Mouse (Mus musculus) Patski (cell line): ENCODE data around the gene Fam133b. TPM values are rescaled to one million over a fixed set of nuclear protein-coding genes. Genes with fewer than 3 reads are reported as not detected.

ENCODE experiments used
- ATAC-seq: fragments of 100-300 bp; one replicate; pipeline ENCODE4 v1.8.0; 2021
- CTCF ChIA-PET: fragments of 350-600 bp; sonication (Branson Sonifier 250); formaldehyde crosslinking; loops from one replicate; lab custom pipeline; 2022; ENCODE audit warnings: inconsistent platforms; lab: Charles Lee
- POLR2A ChIA-PET: fragments of 350-600 bp; sonication (Branson Sonifier 250); formaldehyde crosslinking; loops from one replicate; lab custom pipeline; 2022; ENCODE audit warnings: antibody characterized with exemption, inconsistent platforms; lab: Charles Lee
- DNase-seq: peaks from one replicate; pipeline ENCODE4 v3.0.0-alpha.2; 2011; ENCODE audit warnings: low read depth, low spot score
- H3K27me3 ChIP-seq: fragments of 371-371 bp; one replicate; pipeline ENCODE4 v1.5.1; 2021
- CTCF ChIP-seq: fragments of 100-300 bp; IDR thresholded peaks from one replicate; pipeline ENCODE4 v1.5.1; 2021
- in situ Hi-C: fragments of 300-500 bp; cut with MboI; formaldehyde crosslinking; loops from 3 replicates; pipeline ENCODE4 v1.11.1; 2018; ENCODE audit warnings: low pct_unique_long_range_greater_than_20kb, mixed read lengths
- polyA plus RNA-seq: library from polyadenylated mRNA; unstranded; gene quantifications from one replicate; pipeline ENCODE4 v1.2.3, GENCODE M21; 2021

Fam133b gene
- 34.2 TPM for polyA plus RNA-seq

DNA sequence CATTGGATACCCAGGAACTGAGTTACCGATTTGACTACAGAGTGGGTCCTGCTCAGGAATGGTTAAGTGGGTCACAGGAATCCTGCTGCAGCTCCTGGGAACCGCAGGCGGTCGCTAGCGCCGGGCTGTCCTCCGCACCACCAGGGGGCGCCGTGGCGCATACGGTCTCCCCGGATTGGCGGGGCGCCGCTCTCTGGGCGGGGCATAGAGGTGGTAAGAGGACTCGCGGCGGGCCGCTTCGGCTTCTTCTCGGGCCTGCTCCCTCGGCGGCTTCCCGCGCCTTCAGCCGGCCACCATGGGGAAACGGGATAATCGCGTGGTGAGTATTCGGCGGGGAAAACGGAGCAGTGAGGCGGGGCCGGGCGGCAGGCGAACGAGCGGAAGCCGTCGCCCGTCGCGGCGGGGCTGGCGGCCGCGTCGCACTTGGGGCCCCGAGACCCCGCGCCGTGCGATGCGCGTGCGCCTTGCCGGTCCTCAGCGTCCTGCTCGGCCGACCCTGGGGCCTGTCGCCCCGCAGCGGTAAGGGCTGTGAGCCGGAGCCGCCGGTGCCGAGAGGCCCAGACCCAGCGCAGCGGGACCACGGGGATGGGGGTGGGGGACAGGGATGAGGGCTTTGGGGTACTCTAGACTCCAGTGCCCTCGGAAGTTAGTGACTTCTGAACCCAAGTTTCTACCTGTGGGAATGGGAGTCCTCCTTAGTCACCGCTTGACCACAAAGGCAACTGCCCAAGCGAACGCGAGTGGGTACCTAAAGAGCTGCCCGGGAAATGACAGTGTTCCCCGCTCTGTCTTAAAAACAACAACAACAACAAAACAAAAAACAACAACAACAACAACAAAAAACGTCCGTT lies at the start of gene Fam133b:
Fam133b (plus strand) TSS at position 205 of the 851 bp plus-strand sequence.
- POLR2A ChIA-PET, result no interaction called here
- in situ Hi-C loops, result no loop called here

DNA sequence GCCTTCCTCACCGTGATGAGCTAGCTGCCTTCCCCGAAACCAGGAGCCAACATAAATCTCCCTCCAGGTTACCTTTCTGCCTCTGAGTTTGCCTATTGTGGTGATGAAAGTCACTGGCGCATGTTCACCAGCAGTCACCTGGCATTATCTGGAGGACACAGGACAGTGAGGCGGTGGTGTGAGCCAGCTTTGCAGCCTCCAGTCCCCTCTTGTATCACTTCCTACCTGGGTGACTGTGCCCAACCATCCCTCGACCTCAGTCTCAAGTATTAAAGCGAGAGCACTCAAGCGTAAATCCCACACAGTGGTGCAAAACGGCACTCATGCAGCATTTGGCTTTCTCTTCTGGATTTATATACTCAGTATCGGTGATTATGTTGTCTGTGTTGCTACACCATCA lies 49.7 kb upstream of the Fam133b start:
- no peak for DNase-seq
- no peaks in the 10 kb centered on the region for H3K27me3 ChIP-seq
- in situ Hi-C loops, result no loop called here
- no peak for TF ChIP-seq CTCF
- CTCF ChIA-PET, result interaction anchor here (1.3 kb wide), 1 partner anchor 18 kb away, joined by 3 read pairs; no protein-coding TSS in a partner anchor
- peak; percentile 17 for ATAC-seq
- POLR2A ChIA-PET, result no interaction called here

More for the DNA sequence above, at the start of gene Fam133b:
- peak; percentile 100 for TF ChIP-seq CTCF
- CTCF ChIA-PET, result interaction anchor here (0.7 to 2.1 kb wide), 3 partner anchors 13 to 32 kb away, joined by 3 to 5 read pairs (median 3); no protein-coding TSS in a partner anchor
- H3K27me3 ChIP-seq, result no peaks in the 10 kb centered on the region
- DNase-seq (peak; percentile 73), ATAC-seq (peak; percentile 86)

DNA sequence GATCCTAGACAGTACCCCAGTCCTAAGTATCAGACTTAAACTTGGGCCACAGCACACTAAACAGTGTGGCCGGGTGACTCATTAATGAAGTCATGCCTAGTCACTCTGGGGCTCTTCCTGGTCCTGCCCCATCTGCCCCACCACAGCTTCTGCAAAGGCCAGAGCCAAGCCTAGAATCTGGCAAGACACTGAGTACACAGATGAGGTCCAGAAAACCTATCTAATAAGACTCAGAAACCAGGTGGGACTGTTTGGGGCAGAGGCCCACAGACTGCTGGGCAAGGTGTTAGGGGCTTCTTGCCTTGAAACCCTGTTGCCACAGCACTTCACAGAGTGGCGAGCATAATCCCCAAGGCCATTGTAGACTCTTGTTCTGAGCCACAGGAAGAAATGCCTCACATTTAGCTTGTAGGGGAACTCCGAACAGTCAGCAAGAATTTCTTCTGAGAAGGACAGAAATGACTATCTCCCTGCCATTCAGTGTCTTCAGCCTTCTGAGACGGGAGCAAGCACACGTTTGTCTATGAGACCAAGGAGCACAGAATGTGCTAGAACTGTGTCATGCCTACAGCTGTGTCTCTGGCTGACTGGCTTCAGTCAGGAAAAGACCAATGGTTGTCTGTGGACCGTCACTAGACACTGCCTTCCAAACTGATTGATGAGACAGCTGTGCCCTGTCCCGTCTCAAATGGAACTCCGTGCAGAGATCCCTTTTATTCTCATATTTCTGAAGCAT lies 49.0 kb upstream of the Fam133b start:
- ATAC-seq (peak; percentile 90), DNase-seq (peak; percentile 54)
- ChIA-PET CTCF (interaction anchor here (1.3 to 1.5 kb wide), 2 partner anchors 17 to 150 kb away, joined by 3 read pairs; no protein-coding TSS in a partner anchor), POLR2A (no interaction called here)
- no peak for TF ChIP-seq CTCF
- in situ Hi-C loops, result no loop called here
- H3K27me3 ChIP-seq, result no peaks in the 10 kb centered on the region

DNA sequence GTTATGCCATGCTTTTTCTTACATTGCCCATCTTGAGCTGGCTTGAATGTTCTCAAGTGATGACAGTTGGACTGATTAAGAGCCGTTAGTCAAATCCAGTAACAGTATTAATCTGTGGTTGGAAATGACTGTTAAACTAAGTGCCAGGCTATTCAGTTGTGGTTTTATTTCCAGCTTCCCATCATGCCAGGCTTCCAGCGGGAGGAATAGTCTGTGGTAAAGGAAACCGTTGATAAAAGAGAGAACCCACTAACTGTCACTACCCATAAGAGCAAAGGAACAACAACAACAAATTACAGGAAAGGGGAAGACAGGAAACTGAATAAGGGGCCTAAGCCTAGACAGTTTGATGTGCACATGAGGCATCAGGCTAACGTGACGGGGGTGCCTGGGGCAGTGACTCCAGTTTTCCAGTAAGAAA lies 46.1 kb upstream of the Fam133b start:
- no peak for TF ChIP-seq CTCF
- ChIA-PET POLR2A (interaction anchor here (0.7 to 1.0 kb wide), 2 partner anchors 11 to 280 kb away, joined by 3 to 4 read pairs; no protein-coding TSS in a partner anchor), CTCF (interaction anchor here (0.9 to 1.3 kb wide), 4 partner anchors 13 to 19 kb away, joined by 3 to 5 read pairs (median 3); no protein-coding TSS in a partner anchor)
- in situ Hi-C loops, result no loop called here
- no peaks in the 10 kb centered on the region for H3K27me3 ChIP-seq
- peak; percentile 6 for ATAC-seq
- DNase-seq, result peak; percentile 64

DNA sequence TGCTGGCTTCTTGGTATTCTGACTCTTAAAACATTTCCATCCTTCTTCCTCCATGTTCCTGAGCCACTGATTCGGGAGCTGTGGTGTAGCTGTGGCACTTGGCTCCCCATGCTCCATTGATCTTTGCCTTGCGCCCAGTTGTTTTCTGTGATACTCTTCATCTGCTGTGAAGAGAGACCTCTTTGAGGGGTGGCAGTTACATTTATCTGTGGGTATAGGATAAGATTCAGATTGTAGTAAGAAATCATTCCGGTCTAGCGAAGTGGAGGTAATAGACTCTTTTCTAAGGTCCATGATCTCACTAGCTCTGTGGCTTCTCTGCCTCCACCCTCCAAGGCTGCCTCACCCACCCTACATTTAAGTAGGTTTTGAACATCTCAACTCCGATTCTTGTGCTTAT lies 43.3 kb upstream of the Fam133b start:
- CTCF ChIA-PET, result interaction anchor here (1.1 to 2.6 kb wide), 3 partner anchors 8 to 22 kb away, joined by 3 to 8 read pairs (median 7); no protein-coding TSS in a partner anchor

DNA sequence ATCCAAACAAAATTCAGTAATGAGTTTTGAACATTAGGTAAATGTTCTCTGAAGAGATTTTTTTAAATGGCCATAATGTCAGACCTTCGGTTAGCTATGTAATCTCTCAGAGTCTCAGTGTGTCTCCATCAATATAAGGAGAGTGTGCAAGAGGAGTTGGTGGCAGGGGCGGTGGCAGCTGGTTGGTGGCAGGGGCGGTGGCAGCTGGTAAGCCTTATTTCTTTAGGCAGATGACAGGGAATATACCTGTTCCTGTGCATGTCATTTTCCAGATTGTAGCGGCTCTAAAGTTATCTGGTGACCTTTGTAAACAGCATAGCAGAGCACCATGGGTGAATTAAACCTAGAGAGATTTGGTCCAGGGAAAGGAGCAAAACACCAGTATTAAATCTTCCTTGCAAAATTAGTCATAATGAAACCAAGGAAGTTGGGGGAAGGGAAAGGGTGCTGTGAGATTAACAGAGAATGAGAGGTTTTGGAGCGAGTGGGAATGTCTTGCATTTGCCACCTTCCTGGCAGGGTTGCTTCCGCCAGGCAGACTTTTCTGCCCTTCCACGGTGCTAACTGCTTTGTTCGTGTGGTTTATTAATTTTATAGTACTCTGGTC lies 42.6 kb upstream of the Fam133b start:
- no peaks in the 10 kb centered on the region for H3K27me3 ChIP-seq
- in situ Hi-C loops, result loop anchor here (5.0 kb wide), 2 partner anchors 159 to 349 kb away; partner anchors contain the start of gene Cdk6
- DNase-seq, result no peak
- no peak for TF ChIP-seq CTCF
- ChIA-PET CTCF (interaction anchor here (2.6 kb wide), 3 partner anchors 12 to 23 kb away, joined by 7 to 10 read pairs (median 8); no protein-coding TSS in a partner anchor), POLR2A (no interaction called here)
- no peak for ATAC-seq

More for the DNA sequence above, 43.3 kb upstream of the Fam133b start:
- DNase-seq, result no peak
- TF ChIP-seq CTCF, result no peak
- no peak for ATAC-seq
- in situ Hi-C loops, result loop anchor here (5.0 kb wide), 2 partner anchors 158 to 348 kb away; partner anchors contain the start of gene Cdk6
- H3K27me3 ChIP-seq, result no peaks in the 10 kb centered on the region
- POLR2A ChIA-PET, result no interaction called here

DNA sequence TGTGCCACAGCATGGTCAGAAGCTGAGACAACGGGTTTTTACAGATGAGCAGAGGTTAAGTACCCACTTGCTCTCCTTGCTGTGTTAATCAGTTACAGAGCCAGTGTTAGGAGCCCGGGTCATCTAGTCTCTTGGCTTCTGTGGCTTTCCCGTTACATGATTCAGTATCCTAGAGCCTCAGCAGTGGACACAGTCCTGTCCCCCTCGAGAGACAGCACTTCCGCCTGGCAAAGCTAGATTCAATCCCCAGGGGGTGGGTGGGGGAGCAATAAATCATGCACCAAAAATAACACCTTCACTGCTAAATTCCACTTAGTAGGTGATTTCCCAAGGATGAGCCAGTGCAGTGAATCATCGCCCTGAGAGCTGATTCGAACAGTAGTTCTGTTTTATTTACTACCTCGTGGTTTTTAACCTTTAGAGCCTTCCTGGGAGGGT lies 42.0 kb upstream of the Fam133b start:
- peak; percentile 75 for ATAC-seq
- CTCF ChIA-PET, result interaction anchor here (2.6 kb wide), 1 partner anchor 15 kb away, joined by 10 read pairs; no protein-coding TSS in a partner anchor
- peak; percentile 92 for DNase-seq
- H3K27me3 ChIP-seq, result no peaks in the 10 kb centered on the region
- POLR2A ChIA-PET, result interaction anchor here (0.5 to 0.6 kb wide), 2 partner anchors 11 to 97 kb away, joined by 3 to 6 read pairs; no protein-coding TSS in a partner anchor
- in situ Hi-C loops, result loop anchor here (5.0 kb wide), 2 partner anchors 159 to 349 kb away; partner anchors contain the start of gene Cdk6
- no peak for TF ChIP-seq CTCF

DNA sequence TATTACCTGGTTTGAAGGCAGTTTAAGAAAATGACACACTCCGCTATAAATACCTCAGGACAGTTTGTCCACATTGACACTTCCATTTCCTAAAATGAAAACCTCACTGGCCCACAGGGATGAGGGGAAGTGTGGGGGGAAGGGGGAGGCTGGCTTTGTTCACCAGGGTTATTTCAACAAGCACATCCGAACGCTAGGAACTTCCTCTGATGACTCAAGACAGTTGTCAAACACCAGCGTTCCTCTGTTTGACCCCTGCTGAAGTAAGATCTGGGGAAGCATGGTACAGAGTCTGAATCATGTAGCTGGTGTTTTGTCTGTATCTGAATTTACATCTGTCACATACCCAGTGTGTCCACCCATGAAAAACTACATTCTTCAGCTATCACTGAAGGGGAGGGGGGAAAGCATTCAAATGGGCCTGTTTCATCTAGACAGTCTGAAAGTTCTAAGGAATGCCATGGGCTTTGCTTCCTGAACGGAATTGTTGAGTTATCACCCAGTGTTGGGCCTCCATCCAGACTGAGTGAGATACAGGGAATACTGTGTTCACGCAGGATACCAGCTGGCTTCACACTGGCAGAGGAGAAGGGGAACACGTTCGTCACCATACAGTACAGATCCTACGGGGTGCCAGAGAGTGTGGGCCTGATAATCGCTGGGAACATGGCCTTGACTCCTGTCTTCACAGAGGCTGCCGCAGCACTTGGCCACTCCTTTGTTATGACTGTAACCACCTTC lies 40.9 kb upstream of the Fam133b start:
- no peaks in the 10 kb centered on the region for H3K27me3 ChIP-seq
- TF ChIP-seq CTCF, result no peak
- CTCF ChIA-PET, result interaction anchor here (1.1 to 2.6 kb wide), 3 partner anchors 9 to 13 kb away, joined by 3 to 10 read pairs (median 5); no protein-coding TSS in a partner anchor
- peak; percentile 77 for ATAC-seq
- POLR2A ChIA-PET, result no interaction called here
- in situ Hi-C loops, result loop anchor here (5.0 kb wide), 2 partner anchors 160 to 350 kb away; partner anchors contain the start of gene Cdk6
- peak; percentile 87 for DNase-seq

DNA sequence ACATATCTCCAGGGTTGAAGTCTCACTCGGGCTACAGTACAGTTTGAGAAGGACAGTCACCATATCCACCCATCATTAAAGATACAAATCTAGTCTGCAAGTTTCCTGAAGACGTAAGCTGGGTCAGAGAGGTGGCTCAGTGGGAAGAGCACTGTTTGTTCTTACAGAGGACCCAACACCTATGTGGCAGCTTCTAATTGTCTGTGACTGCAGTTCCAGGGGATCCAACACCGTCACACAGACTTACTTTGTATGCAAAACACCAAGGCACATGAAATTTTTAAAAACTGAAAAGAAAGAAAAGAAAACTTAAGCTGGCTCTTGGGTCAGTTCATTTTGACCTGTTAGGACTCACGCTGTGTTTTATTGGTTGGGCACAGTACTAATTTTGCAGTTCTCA lies 40.3 kb upstream of the Fam133b start:
- in situ Hi-C loops, result loop anchor here (5.0 kb wide), 2 partner anchors 161 to 351 kb away; partner anchors contain the start of gene Cdk6
- DNase-seq (no peak), ATAC-seq (no peak)
- no peaks in the 10 kb centered on the region for H3K27me3 ChIP-seq
- ChIA-PET POLR2A (no interaction called here), CTCF (interaction anchor here (1.1 to 2.6 kb wide), 3 partner anchors 8 to 13 kb away, joined by 3 to 10 read pairs (median 5); no protein-coding TSS in a partner anchor)
- TF ChIP-seq CTCF, result no peak
